Mouse (Mus musculus) liver, embryonic 13.5 days (tissue): ENCODE results near the gene Pxn. TPM values are rescaled to one million over a fixed set of nuclear protein-coding genes. Genes with fewer than 3 reads are reported as not detected.
"Not testable (repeated sequence)": the region's sequence is repeated elsewhere in the genome, so short reads cannot be mapped to it uniquely, and the experiment has no call there.

Source experiments
- ATAC-seq: fragments of 200-750 bp; cut with Nextera tagmentation; 2 replicates; pipeline ENCODE4 v1.8.0; 2017; ENCODE audit warnings: low read depth, mild to moderate bottlenecking, moderate number of reproducible peaks, moderate library complexity
- DNase-seq: peaks from one replicate; pipeline ENCODE4 v3.0.0; 2022
- H3K27ac ChIP-seq: fragments of 300-500 bp; sonication (generic); 2 replicates; pipeline ENCODE4 v1.5.1; 2015; ENCODE audit warnings: moderate library complexity, mild to moderate bottlenecking, inconsistent platforms
- H3K27me3 ChIP-seq: fragments of 300-500 bp; sonication (generic); 2 replicates; pipeline ENCODE4 v1.6.1; 2015; ENCODE audit warnings: mild to moderate bottlenecking, inconsistent platforms
- H3K36me3 ChIP-seq: fragments of 300-500 bp; sonication (generic); 2 replicates; pipeline ENCODE4 v1.6.1; 2015; ENCODE audit warnings: mild to moderate bottlenecking, inconsistent platforms
- H3K4me1 ChIP-seq: fragments of 300-500 bp; sonication (generic); replicated peaks from 2 replicates; pipeline ENCODE4 v1.6.1; 2015; ENCODE audit warnings: inconsistent platforms
- H3K4me2 ChIP-seq: fragments of 300-500 bp; sonication (generic); 2 replicates; pipeline ENCODE4 v1.6.1; 2015; ENCODE audit warnings: inconsistent platforms, mild to moderate bottlenecking, moderate library complexity
- H3K4me3 ChIP-seq: fragments of 300-500 bp; sonication (generic); replicated peaks from 2 replicates; pipeline ENCODE4 v1.5.1; 2015; ENCODE audit warnings: mild to moderate bottlenecking, inconsistent platforms
- H3K9ac ChIP-seq: fragments of 300-500 bp; sonication (generic); 2 replicates; pipeline ENCODE4 v1.6.1; 2015; ENCODE audit warnings: mild to moderate bottlenecking, inconsistent platforms
- H3K9me3 ChIP-seq: fragments of 300-500 bp; sonication (generic); replicated peaks from 2 replicates; pipeline ENCODE4 v1.6.1; 2016; ENCODE audit warnings: inconsistent platforms
- WGBS: fragments of 180-500 bp; shearing (Covaris S2); methylation state at CpG from one replicate; pipeline ENCODE4 v1.1.7; 2015; ENCODE audit not compliant: insufficient replicate concordance; 5-methylcytosine and 5-hydroxymethylcytosine counted together
- polyA plus RNA-seq: library from polyadenylated mRNA; unstranded; fragments of >200 nt; fragmentation: Nextera tagmentation; extraction: Ambion mirVana; gene quantifications from 2 replicates; pipeline ENCODE4 v1.2.1, GENCODE M21; 2015

The Pxn gene
- polyA plus RNA-seq, 1 experiment from 2014 or later: 11.1 TPM

GRCm38 (mm10) chr5:115498307-115499240 is 7.9 kb upstream of the Pxn start:
- no peak overlapping the region for H3K9ac ChIP-seq
- H3K36me3 ChIP-seq: no peaks in the 10 kb centered on the region
- H3K4me3 ChIP-seq: no peak overlapping the region
- 50% methylated on average over 9 of the region's 9 CpGs for WGBS
- peaks cover 28% of the 10 kb centered on the region for H3K4me1 ChIP-seq
- H3K9me3 ChIP-seq: no peaks in the 10 kb centered on the region
- no peak for DNase-seq
- H3K27me3 ChIP-seq: 0 out of 2 replicates have a peak, but pooled peaks cover 2% of the 10 kb centered on the region
- no peak overlapping the region for H3K4me2 ChIP-seq
- no peak overlapping the region; the same call in 1 of the 2 replicates for H3K27ac ChIP-seq
- no peak for ATAC-seq

GRCm38 (mm10) chr5:115500383-115500935 is 6.0 kb upstream of the Pxn start:
- WGBS: 59% methylated on average over 12 of the region's 12 CpGs
- Histone ChIP-seq H3K4me1 (peaks cover 22% of the 10 kb centered on the region), H3K4me2 (no peak overlapping the region), H3K9me3 (no peaks in the 10 kb centered on the region), H3K27me3 (0 out of 2 replicates have a peak, but pooled peaks cover under 1% of the 10 kb centered on the region), H3K9ac (no peak overlapping the region), H3K36me3 (no peaks in the 10 kb centered on the region), H3K27ac (no peak overlapping the region), H3K4me3 (no peak overlapping the region)
- DNase-seq: no peak
- no peak for ATAC-seq

- WGBS: 56% methylated on average over 12 of the region's 12 CpGs
- Histone ChIP-seq H3K9ac (no peak overlapping the region), H3K27me3 (0 out of 2 replicates have a peak, but pooled peaks cover 4% of the 10 kb centered on the region), H3K36me3 (no peaks in the 10 kb centered on the region), H3K27ac (no peak overlapping the region), H3K9me3 (no peaks in the 10 kb centered on the region), H3K4me1 (peaks cover 36% of the 10 kb centered on the region), H3K4me3 (no peak overlapping the region), H3K4me2 (no peak overlapping the region)
- DNase-seq: no peak
- no peak for ATAC-seq
Measured at GRCm38 (mm10) chr5:115503035-115503434, 3.4 kb upstream of the Pxn start.

GRCm38 (mm10) chr5:115505617-115506016 is 859 bp upstream of the Pxn start:
- H3K27ac ChIP-seq, ATAC-seq, H3K4me3 ChIP-seq, H3K27me3 ChIP-seq, H3K36me3 ChIP-seq, H3K9me3 ChIP-seq, H3K4me2 ChIP-seq, H3K9ac ChIP-seq, DNase-seq: not testable (repeated sequence)
- H3K4me1 ChIP-seq: peaks cover 44% of the 10 kb centered on the region
- 63% methylated on average over 4 of the region's 4 CpGs for WGBS

- peak overlapping the region; percentile 84 for H3K4me3 ChIP-seq
- H3K9me3 ChIP-seq: no peaks in the 10 kb centered on the region
- no peaks in the 10 kb centered on the region for H3K36me3 ChIP-seq
- H3K9ac ChIP-seq: peak overlapping the region; percentile 88
- ATAC-seq: no peak
- no peak for DNase-seq
- 0 out of 2 replicates have a peak, but pooled peaks cover 4% of the 10 kb centered on the region for H3K27me3 ChIP-seq
- H3K4me2 ChIP-seq: peak overlapping the region; percentile 98
- H3K4me1 ChIP-seq: peaks cover 58% of the 10 kb centered on the region
- WGBS: 9% methylated on average over 12 of the region's 12 CpGs
- H3K27ac ChIP-seq: no peak overlapping the region
Measured at GRCm38 (mm10) chr5:115507267-115507980, 948 bp downstream of the Pxn start.

- peak overlapping the region; percentile 98 for H3K4me2 ChIP-seq
- H3K36me3 ChIP-seq: 0 out of 2 replicates have a peak, but pooled peaks cover under 1% of the 10 kb centered on the region
- no peak for DNase-seq
- H3K9ac ChIP-seq: peak overlapping the region; percentile 88
- ATAC-seq: no peak
- 0 out of 2 replicates have a peak, but pooled peaks cover 4% of the 10 kb centered on the region for H3K27me3 ChIP-seq
- no peaks in the 10 kb centered on the region for H3K9me3 ChIP-seq
- H3K4me3 ChIP-seq: peak overlapping the region; percentile 84
- H3K27ac ChIP-seq: no peak overlapping the region; the same call in 1 of the 2 replicates
- peaks cover 58% of the 10 kb centered on the region for H3K4me1 ChIP-seq
- 56% methylated on average over 18 of the region's 18 CpGs for WGBS
Measured at GRCm38 (mm10) chr5:115507981-115508858, 1.7 kb downstream of the Pxn start.

- WGBS: 49% methylated on average over 10 of the region's 10 CpGs
- Histone ChIP-seq H3K9me3 (no peaks in the 10 kb centered on the region), H3K27ac (no peak overlapping the region; the same call in none of the 2 replicates), H3K4me2 (peak overlapping the region; percentile 98), H3K4me1 (peaks cover 64% of the 10 kb centered on the region), H3K27me3 (0 out of 2 replicates have a peak, but pooled peaks cover 4% of the 10 kb centered on the region), H3K4me3 (peak overlapping the region; percentile 84), H3K36me3 (0 out of 2 replicates have a peak, but pooled peaks cover 2% of the 10 kb centered on the region), H3K9ac (peak overlapping the region; percentile 88)
- DNase-seq (no peak), ATAC-seq (no peak)
Measured at GRCm38 (mm10) chr5:115508859-115509147, 2.3 kb downstream of the Pxn start.

GRCm38 (mm10) chr5:115509321-115509761 is 2.9 kb downstream of the Pxn start:
- 21% methylated on average over 15 of the region's 15 CpGs for WGBS
- Histone ChIP-seq H3K9me3 (no peaks in the 10 kb centered on the region), H3K4me2 (peak overlapping the region; percentile 98), H3K36me3 (0 out of 2 replicates have a peak, but pooled peaks cover 2% of the 10 kb centered on the region), H3K4me3 (peak overlapping the region; percentile 84), H3K27ac (peak overlapping the region; percentile 64), H3K27me3 (0 out of 2 replicates have a peak, but pooled peaks cover 4% of the 10 kb centered on the region), H3K9ac (peak overlapping the region; percentile 88), H3K4me1 (peaks cover 70% of the 10 kb centered on the region)
- no peak for ATAC-seq
- DNase-seq: no peak

GRCm38 (mm10) chr5:115509790-115510689 is 3.6 kb downstream of the Pxn start:
- peak overlapping the region; percentile 64 for H3K27ac ChIP-seq

More at GRCm38 (mm10) chr5:115509790-115510689, 3.6 kb downstream of the Pxn start:
- ATAC-seq: no peak
- H3K4me2 ChIP-seq: peak overlapping the region; percentile 98
- H3K4me3 ChIP-seq: 0 out of 2 replicates have a peak overlapping the region, but pooled peaks have one; percentile 84
- no peaks in the 10 kb centered on the region for H3K9me3 ChIP-seq
- peak overlapping the region; percentile 88; the same call in 1 of the 2 replicates for H3K9ac ChIP-seq
- H3K4me1 ChIP-seq: peaks cover 77% of the 10 kb centered on the region
- no peak for DNase-seq
- 50% methylated on average over 15 of the region's 15 CpGs for WGBS
- H3K27me3 ChIP-seq: 0 out of 2 replicates have a peak, but pooled peaks cover 4% of the 10 kb centered on the region
- 0 out of 2 replicates have a peak, but pooled peaks cover 2% of the 10 kb centered on the region for H3K36me3 ChIP-seq
